Mouse (Mus musculus) spleen, postnatal 10 days (tissue): ENCODE data around the gene 1300017J02Rik.
"Not testable (repeated sequence)": the region's sequence is repeated elsewhere in the genome, so short reads cannot be mapped to it uniquely, and the experiment has no call there.

ENCODE experiments used
- DNase-seq, 2 experiments: peaks; one replicate each; pipeline ENCODE4 v3.0.0; 2021 to 2022; ENCODE audit warnings: low spot score in 2 of 2

1300017J02Rik gene

GRCm38 (mm10) chr9:103304927-103305326 is at the start of gene 1300017J02Rik, which contains the start of gene Topbp1:
Gene 1300017J02Rik, minus strand, starts transcription at chr9:103305082.
Gene Topbp1, plus strand, starts transcription at chr9:103305215.
- DNase-seq, result peak; percentile 85 to 95

GRCm38 (mm10) chr9:103353500-103354260 is 48.8 kb upstream of the 1300017J02Rik start:
- DNase-seq, result not testable (repeated sequence)

GRCm38 (mm10) chr9:103348791-103349190 is 43.9 kb upstream of the 1300017J02Rik start:
- no peak for DNase-seq

- DNase-seq, result no peak
These were observed 43.2 kb upstream of the 1300017J02Rik start for GRCm38 (mm10) chr9:103347996-103348490.

GRCm38 (mm10) chr9:103347045-103347444 is 42.2 kb upstream of the 1300017J02Rik start:
- no peak for DNase-seq

GRCm38 (mm10) chr9:103336912-103337311 is 32.0 kb upstream of the 1300017J02Rik start:
- no peak for DNase-seq

- no peak for DNase-seq
These were observed 27.8 kb upstream of the 1300017J02Rik start for GRCm38 (mm10) chr9:103332663-103333062.

GRCm38 (mm10) chr9:103326449-103326848 is 21.6 kb upstream of the 1300017J02Rik start:
- no peak for DNase-seq

GRCm38 (mm10) chr9:103324678-103325077 is 19.8 kb upstream of the 1300017J02Rik start:
- DNase-seq, result no peak

GRCm38 (mm10) chr9:103309832-103310231 is 5.0 kb upstream of the 1300017J02Rik start:
- peak in 1 of 2 experiments; percentile 42 for DNase-seq

GRCm38 (mm10) chr9:103305332-103306041 is 605 bp upstream of the 1300017J02Rik start:
- DNase-seq, result no peak

- DNase-seq, result peak; percentile 64 to 81
These were observed 2.2 kb downstream of the 1300017J02Rik start for GRCm38 (mm10) chr9:103302666-103303065.

- DNase-seq, result no peak
These were observed 2.6 kb downstream of the 1300017J02Rik start for GRCm38 (mm10) chr9:103302239-103302638.

- DNase-seq, result no peak
These were observed 3.8 kb downstream of the 1300017J02Rik start for GRCm38 (mm10) chr9:103301086-103301485.

- DNase-seq, result no peak
These were observed 10.4 kb downstream of the 1300017J02Rik start for GRCm38 (mm10) chr9:103294507-103294906.

GRCm38 (mm10) chr9:103288489-103289180 is 16.2 kb downstream of the 1300017J02Rik start:
- no peak for DNase-seq

GRCm38 (mm10) chr9:103287840-103288488 is 16.9 kb downstream of the 1300017J02Rik start:
- peak; percentile 67 to 86 for DNase-seq

- peak; percentile 34 to 44 for DNase-seq
These were observed 17.9 kb downstream of the 1300017J02Rik start for GRCm38 (mm10) chr9:103286901-103287422.

- DNase-seq, result peak in 1 of 2 experiments; percentile 35
These were observed 18.5 kb downstream of the 1300017J02Rik start for GRCm38 (mm10) chr9:103286396-103286795.

GRCm38 (mm10) chr9:103276876-103277275 is 28.0 kb downstream of the 1300017J02Rik start:
- no peak for DNase-seq

- DNase-seq, result no peak
These were observed 29.2 kb downstream of the 1300017J02Rik start for GRCm38 (mm10) chr9:103275676-103276075.
